Mouse (Mus musculus) forebrain, embryonic 14.5 days (tissue): Measurements from ENCODE around the gene Thy1. TPM values are rescaled to one million over a fixed set of nuclear protein-coding genes. Genes with fewer than 3 reads are reported as not detected.

ENCODE experiments used
- polyA plus RNA-seq: library from polyadenylated mRNA; unstranded; fragments of >200 nt; fragmentation: Nextera tagmentation; extraction: Ambion mirVana; gene quantifications from 2 replicates; pipeline ENCODE4 v1.2.1, GENCODE M21; 2014

Gene Thy1
- polyA plus RNA-seq, 1 experiment from 2014 or later, result 3.6 TPM

Other genes with a start within 250 kb of the Thy1 start
- gene Usp2, start 23.6 kb downstream of the Thy1 start, polyA plus RNA-seq, result 6.9 and 8.2 TPM in 2 replicates
- gene Mfrp, start 58.3 kb downstream of the Thy1 start, polyA plus RNA-seq, result 0.31 TPM in 1 of 2 replicates, not detected in the other
- gene C1qtnf5, start 63.9 kb downstream of the Thy1 start, polyA plus RNA-seq, result 2.6 and 3.2 TPM in 2 replicates
- 0.11 and 0.16 TPM in 2 replicates for gene Gm49380, start 70.1 kb downstream of the Thy1 start, polyA plus RNA-seq
- gene Rnf26, start 70.1 kb downstream of the Thy1 start, polyA plus RNA-seq, result 31.3 and 35.1 TPM in 2 replicates
- 13.2 and 14.1 TPM in 2 replicates for gene Mcam, start 91.1 kb downstream of the Thy1 start, polyA plus RNA-seq
- 13.4 and 17.3 TPM in 2 replicates for gene Cbl, start 190.7 kb downstream of the Thy1 start, polyA plus RNA-seq
- gene Ccdc153, start 197.3 kb downstream of the Thy1 start, polyA plus RNA-seq, result not detected in 2 replicates
- 0.32 and 0.52 TPM in 2 replicates for gene Pdzd3, start 208.1 kb downstream of the Thy1 start, polyA plus RNA-seq
- 4.6 and 4.8 TPM in 2 replicates for gene Nlrx1, start 225.2 kb downstream of the Thy1 start, polyA plus RNA-seq
- gene Abcg4, start 245.2 kb downstream of the Thy1 start, polyA plus RNA-seq, result 7.1 and 8.1 TPM in 2 replicates